Mouse (Mus musculus): ENCODE measurements around the gene H1f0.

- TF ChIP-seq POLR2A (IDR thresholded peaks at IDR 0.05; ENCODE audit: insufficient read depth, low read depth, low read length) (no peak), CTCF (IDR thresholded peaks at IDR 0.05; ENCODE audit: insufficient read depth, low read depth, low read length) (no peak)
Measured at GRCm38 (mm10) chr15:78984286-78984778, 43.9 kb upstream of the H1f0 start.

All from olfactory bulb, adult 2 months (tissue).